Mouse (Mus musculus) embryonic facial prominence, embryonic 12.5 days (tissue): ENCODE results near the gene Zbtb7a. TPM values are rescaled to one million over a fixed set of nuclear protein-coding genes. Genes with fewer than 3 reads are reported as not detected.

ENCODE experiments used
- microRNA-seq: library from miRNA; unstranded; fragments of <30 nt; microRNA quantifications from one replicate; pipeline ENCODE4, GENCODE M21; 2017
- polyA plus RNA-seq: library from polyadenylated mRNA; unstranded; fragments of >200 nt; fragmentation: Nextera tagmentation; extraction: Ambion mirVana; gene quantifications from 2 replicates; pipeline ENCODE4 v1.2.1, GENCODE M21; 2016

The Zbtb7a gene
- polyA plus RNA-seq, 1 experiment from 2014 or later: 21.7 TPM

Small RNA genes within 50 kb of the gene (microRNA-seq; reads per million reads assigned to microRNA genes)
- not detected for gene Mir5615-1
- not detected for gene Mir5615-2

Other genes with a start within 250 kb of the Zbtb7a start
- gene Timm13, start 234.3 kb upstream of the Zbtb7a start, polyA plus RNA-seq: 308 and 322 TPM in 2 replicates
- 70.3 TPM in 2 replicates for gene Lmnb2, start 217.0 kb upstream of the Zbtb7a start, polyA plus RNA-seq
- gene Gadd45b, start 205.1 kb upstream of the Zbtb7a start, polyA plus RNA-seq: 15.9 and 20.5 TPM in 2 replicates
- 11.0 and 11.4 TPM in 2 replicates for gene Gng7, start 120.3 kb upstream of the Zbtb7a start, polyA plus RNA-seq
- gene Diras1, start 109.6 kb upstream of the Zbtb7a start, polyA plus RNA-seq: 1.9 and 2.1 TPM in 2 replicates
- 21.8 and 21.9 TPM in 2 replicates for gene Slc39a3, start 97.8 kb upstream of the Zbtb7a start, polyA plus RNA-seq
- gene Sgta, start 75.0 kb upstream of the Zbtb7a start, polyA plus RNA-seq: 242 and 251 TPM in 2 replicates
- 68.2 and 71.3 TPM in 2 replicates for gene Thop1, start 65.2 kb upstream of the Zbtb7a start, polyA plus RNA-seq
- 0.31 and 0.69 TPM in 2 replicates for gene Creb3l3, start 36.3 kb upstream of the Zbtb7a start, polyA plus RNA-seq
- 230 and 238 TPM in 2 replicates for gene Map2k2, start 29.3 kb upstream of the Zbtb7a start, polyA plus RNA-seq
- 57.5 and 62.0 TPM in 2 replicates for gene Pias4, start 32.7 kb downstream of the Zbtb7a start, polyA plus RNA-seq
- gene Eef2, start 41.4 kb downstream of the Zbtb7a start, polyA plus RNA-seq: 552 and 562 TPM in 2 replicates
- 79.5 and 85.3 TPM in 2 replicates for gene Dapk3, start 47.8 kb downstream of the Zbtb7a start, polyA plus RNA-seq
- not detected in 2 replicates for gene 4930442H23Rik, start 48.6 kb downstream of the Zbtb7a start, polyA plus RNA-seq
- gene Nmrk2, start 66.8 kb downstream of the Zbtb7a start, polyA plus RNA-seq: 0.20 TPM in 1 of 2 replicates, not detected in the other
- 3.0 and 3.8 TPM in 2 replicates for gene Atcay, start 95.6 kb downstream of the Zbtb7a start, polyA plus RNA-seq
- 13.2 and 13.4 TPM in 2 replicates for gene Zfr2, start 97.9 kb downstream of the Zbtb7a start, polyA plus RNA-seq
- 5.6 and 7.2 TPM in 2 replicates for gene Matk, start 117.7 kb downstream of the Zbtb7a start, polyA plus RNA-seq
- gene Mrpl54, start 131.7 kb downstream of the Zbtb7a start, polyA plus RNA-seq: 194 and 205 TPM in 2 replicates
- 53.9 and 55.4 TPM in 2 replicates for gene Apba3, start 131.7 kb downstream of the Zbtb7a start, polyA plus RNA-seq
- gene Tjp3, start 156.4 kb downstream of the Zbtb7a start, polyA plus RNA-seq: 4.5 and 6.4 TPM in 2 replicates
- 70.1 and 75.3 TPM in 2 replicates for gene Pip5k1c, start 157.7 kb downstream of the Zbtb7a start, polyA plus RNA-seq
- 61.0 and 62.2 TPM in 2 replicates for gene Cactin, start 185.9 kb downstream of the Zbtb7a start, polyA plus RNA-seq
- gene Tbxa2r, start 193.5 kb downstream of the Zbtb7a start, polyA plus RNA-seq: 2.8 and 3.1 TPM in 2 replicates
- gene Gipc3, start 208.0 kb downstream of the Zbtb7a start, polyA plus RNA-seq: not detected in 2 replicates
- 130 and 132 TPM in 2 replicates for gene Hmg20b, start 215.3 kb downstream of the Zbtb7a start, polyA plus RNA-seq
- gene Mfsd12, start 222.3 kb downstream of the Zbtb7a start, polyA plus RNA-seq: 13.9 and 14.5 TPM in 2 replicates
- gene 4930404N11Rik, start 230.6 kb downstream of the Zbtb7a start, polyA plus RNA-seq: 0.73 and 0.82 TPM in 2 replicates
- gene Fzr1, start 243.3 kb downstream of the Zbtb7a start, polyA plus RNA-seq: 140 and 143 TPM in 2 replicates
- 73.6 and 77.0 TPM in 2 replicates for gene Dohh, start 249.2 kb downstream of the Zbtb7a start, polyA plus RNA-seq
- gene Gm48551, start 249.2 kb downstream of the Zbtb7a start, polyA plus RNA-seq: 2.9 and 4.1 TPM in 2 replicates